Mouse (Mus musculus) lung, postnatal 0 days (tissue): Measurements from ENCODE around the gene Msi1. TPM values are rescaled to one million over a fixed set of nuclear protein-coding genes. Genes with fewer than 3 reads are reported as not detected.

ENCODE experiments used
- ATAC-seq: fragments of 200-750 bp; cut with Nextera tagmentation; 2 replicates; pipeline ENCODE4 v1.8.0; 2017; ENCODE audit warnings: moderate library complexity
- DNase-seq: peaks from one replicate; pipeline ENCODE4 v3.0.0-alpha.2; 2016; ENCODE audit warnings: low spot score
- H3K27ac ChIP-seq: fragments of 300-500 bp; sonication (generic); 2 replicates; pipeline ENCODE4 v1.5.1; 2014; ENCODE audit warnings: antibody characterized with exemption, mild to moderate bottlenecking, low read length, mixed read lengths
- H3K27me3 ChIP-seq: fragments of 300-500 bp; sonication (generic); replicated peaks from 2 replicates; pipeline ENCODE4 v1.6.1; 2014; ENCODE audit warnings: low read length, mixed read lengths; ENCODE audit not compliant: insufficient read depth
- H3K36me3 ChIP-seq: fragments of 300-500 bp; sonication (generic); 2 replicates; pipeline ENCODE4 v1.6.1; 2014; ENCODE audit warnings: low read length, mixed read lengths; ENCODE audit not compliant: insufficient read depth
- H3K4me1 ChIP-seq: fragments of 300-500 bp; sonication (generic); 2 replicates; pipeline ENCODE4 v1.6.1; 2014; ENCODE audit warnings: antibody characterized with exemption, low read depth, low read length, mixed read lengths; ENCODE audit not compliant: insufficient read depth
- H3K4me2 ChIP-seq: fragments of 300-500 bp; sonication (generic); replicated peaks from 2 replicates; pipeline ENCODE4 v1.6.1; 2014; ENCODE audit warnings: low read depth, mild to moderate bottlenecking, low read length, moderate library complexity, mixed read lengths
- H3K4me3 ChIP-seq: fragments of 300-500 bp; sonication (generic); 2 replicates; pipeline ENCODE4 v1.5.1; 2014; ENCODE audit warnings: low read depth, low read length
- H3K9ac ChIP-seq: fragments of 300-500 bp; sonication (generic); replicated peaks from 2 replicates; pipeline ENCODE4 v1.6.1; 2014; ENCODE audit warnings: low read depth, mild to moderate bottlenecking
- H3K9me3 ChIP-seq: fragments of 300-500 bp; sonication (generic); 2 replicates; pipeline ENCODE4 v1.6.1; 2016; ENCODE audit warnings: low read length, mixed read lengths
- CTCF ChIP-seq: IDR thresholded peaks from 2 replicates; pipeline ENCODE4 v1.5.1; 2016; ENCODE audit warnings: antibody characterized with exemption, mild to moderate bottlenecking
- EP300 ChIP-seq: IDR thresholded peaks from 2 replicates; pipeline ENCODE4 v1.6.1; 2016; ENCODE audit warnings: antibody characterized with exemption, mild to moderate bottlenecking, control low read depth
- WGBS: fragments of 180-500 bp; shearing (Covaris S2); extraction: QIAGEN DNeasy Blood & Tissue Kit; methylation state at CpG from one replicate; pipeline ENCODE4 v1.1.7; 2014; 5-methylcytosine and 5-hydroxymethylcytosine counted together
- polyA plus RNA-seq: library from polyadenylated mRNA; unstranded; fragments of >200 nt; fragmentation: Nextera tagmentation; extraction: Ambion mirVana; gene quantifications from 2 replicates; pipeline ENCODE4 v1.2.1, GENCODE M21; 2015

Msi1 gene
- polyA plus RNA-seq, 1 experiment from 2014 or later = 1.2 TPM

- Histone ChIP-seq H3K4me2 (no peak overlapping the region), H3K27me3 (no peaks in the 10 kb centered on the region), H3K27ac (no peak overlapping the region), H3K4me1 (peaks cover 3% of the 10 kb centered on the region; the same call in 1 of the 2 replicates), H3K4me3 (no peak overlapping the region), H3K9ac (no peak overlapping the region), H3K9me3 (no peaks in the 10 kb centered on the region), H3K36me3 (no peaks in the 10 kb centered on the region)
- TF ChIP-seq CTCF = no peak
- no peak for TF ChIP-seq EP300
- 69% methylated on average over 7 of the region's 7 CpGs for WGBS
- DNase-seq (no peak), ATAC-seq (no peak)
Observed at GRCm38 (mm10) chr5:115497033-115497432, 67.6 kb downstream of the Msi1 start.

DNA sequence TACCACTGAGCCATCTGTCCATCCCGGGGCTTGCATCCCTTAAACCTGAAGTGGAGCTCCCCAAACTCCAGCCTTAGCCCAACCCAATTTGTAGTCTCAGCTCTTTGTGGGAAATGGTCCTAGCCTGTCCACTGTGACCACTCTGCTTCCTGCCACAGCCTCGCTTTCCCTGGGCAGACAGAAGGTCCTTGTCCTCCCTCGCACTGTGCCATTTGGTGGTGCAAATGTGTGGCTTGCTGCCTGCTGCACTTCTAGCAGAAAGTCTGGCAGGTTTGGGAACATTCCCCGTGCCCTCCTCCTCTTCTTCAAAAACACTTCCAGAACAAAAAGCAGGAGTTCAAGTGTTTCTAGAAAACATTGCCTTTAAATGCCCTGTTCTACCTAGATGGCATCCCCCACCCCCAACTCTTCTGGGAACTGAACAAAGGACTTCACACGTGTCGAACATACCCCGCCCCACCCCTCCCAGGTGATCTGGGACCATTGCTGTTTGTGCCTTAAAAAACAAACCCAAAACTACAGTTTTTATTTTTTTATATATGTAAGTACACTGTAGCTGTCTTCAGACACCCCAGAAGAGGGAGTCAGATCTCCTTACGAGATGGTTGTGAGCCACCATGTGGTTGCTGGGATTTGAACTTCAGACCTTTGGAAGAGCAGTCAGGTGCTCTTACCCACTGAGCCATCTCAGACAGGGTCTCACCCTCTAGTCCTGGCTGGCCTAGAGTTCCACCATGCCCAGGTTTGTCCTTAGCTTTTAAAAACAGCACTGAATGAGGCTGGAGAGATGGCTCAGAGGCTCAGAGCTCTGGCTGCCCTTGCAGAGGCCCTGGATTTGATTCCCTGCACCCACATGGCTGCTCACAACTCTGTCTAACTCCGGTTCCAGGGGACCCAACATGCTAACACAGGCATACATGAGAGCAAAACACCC lies 69.2 kb downstream of the Msi1 start:
- WGBS = 40% methylated on average over 9 of the region's 9 CpGs
- Histone ChIP-seq H3K4me1 (no peaks in the 10 kb centered on the region; the same call in 1 of the 2 replicates), H3K27ac (0 out of 2 replicates have a peak overlapping the region, but pooled peaks have one; percentile 5), H3K9ac (no peak overlapping the region), H3K27me3 (no peaks in the 10 kb centered on the region), H3K4me3 (no peak overlapping the region), H3K4me2 (no peak overlapping the region), H3K36me3 (no peaks in the 10 kb centered on the region), H3K9me3 (no peaks in the 10 kb centered on the region)
- DNase-seq (no peak), ATAC-seq (no peak)
- TF ChIP-seq EP300 (no peak), CTCF (no peak)

- no peaks in the 10 kb centered on the region for H3K9me3 ChIP-seq
- no peak overlapping the region for H3K9ac ChIP-seq
- H3K36me3 ChIP-seq = no peaks in the 10 kb centered on the region
- no peak overlapping the region for H3K4me3 ChIP-seq
- H3K4me1 ChIP-seq = no peaks in the 10 kb centered on the region
- H3K27me3 ChIP-seq = no peaks in the 10 kb centered on the region
- H3K27ac ChIP-seq = no peak overlapping the region
- DNase-seq = peak; percentile 65
- TF ChIP-seq EP300 = no peak
- no peak for TF ChIP-seq CTCF
- 71% methylated on average over 12 of the region's 12 CpGs for WGBS
- H3K4me2 ChIP-seq = no peak overlapping the region
- ATAC-seq = peak; percentile 44; the same call in 1 of the 2 replicates
Observed at GRCm38 (mm10) chr5:115500383-115500935, 71.1 kb downstream of the Msi1 start.

DNA sequence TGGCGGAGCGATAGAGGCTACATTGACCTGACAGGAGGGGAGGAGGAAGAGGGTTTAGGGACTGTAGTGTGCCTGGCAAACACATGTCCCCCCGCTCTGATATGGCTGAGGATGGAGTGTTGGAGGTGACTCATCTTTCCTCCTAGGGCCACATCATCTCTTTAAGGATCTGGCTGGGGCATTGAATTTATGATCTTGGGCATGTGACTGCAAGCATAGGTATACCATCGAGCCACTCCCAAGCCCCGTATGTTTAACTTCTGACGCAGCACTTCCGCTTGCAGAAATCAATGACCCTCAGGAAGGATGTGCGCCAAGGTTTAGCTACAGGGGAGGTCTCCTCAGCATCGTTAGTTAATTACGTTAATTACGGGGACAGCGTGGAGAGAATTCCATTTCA lies 73.6 kb downstream of the Msi1 start:
- DNase-seq = no peak
- ATAC-seq = no peak
- H3K4me3 ChIP-seq = no peak overlapping the region
- H3K36me3 ChIP-seq = no peaks in the 10 kb centered on the region
- no peaks in the 10 kb centered on the region for H3K4me1 ChIP-seq
- H3K27me3 ChIP-seq = no peaks in the 10 kb centered on the region
- no peak for TF ChIP-seq CTCF
- TF ChIP-seq EP300 = no peak
- H3K9ac ChIP-seq = no peak overlapping the region
- H3K9me3 ChIP-seq = no peaks in the 10 kb centered on the region
- H3K27ac ChIP-seq = no peak overlapping the region
- no peak overlapping the region for H3K4me2 ChIP-seq
- 48% methylated on average over 12 of the region's 12 CpGs for WGBS

Other genes starting within 250 kb of the Msi1 start
- gene Cabp1, start 235.2 kb upstream of the Msi1 start, polyA plus RNA-seq = 0.90 and 1.1 TPM in 2 replicates
- gene Pop5, start 193.8 kb upstream of the Msi1 start, polyA plus RNA-seq = 77.6 and 78.8 TPM in 2 replicates
- 98.5 and 104 TPM in 2 replicates for gene Rnf10, start 156.7 kb upstream of the Msi1 start, polyA plus RNA-seq
- gene Coq5, start 149.9 kb upstream of the Msi1 start, polyA plus RNA-seq = 18.9 and 19.4 TPM in 2 replicates
- gene Dynll1, start 128.6 kb upstream of the Msi1 start, polyA plus RNA-seq = 1,317 and 1,524 TPM in 2 replicates
- gene Srsf9, start 102.4 kb upstream of the Msi1 start, polyA plus RNA-seq = 140 and 152 TPM in 2 replicates
- gene Gatc, start 88.4 kb upstream of the Msi1 start, polyA plus RNA-seq = 10.1 and 10.4 TPM in 2 replicates
- gene Triap1, start 88.4 kb upstream of the Msi1 start, polyA plus RNA-seq = 51.1 and 54.9 TPM in 2 replicates
- gene Cox6a1, start 80.6 kb upstream of the Msi1 start, polyA plus RNA-seq = 819 and 1,023 TPM in 2 replicates
- 70.5 and 71.7 TPM in 2 replicates for gene Pla2g1b, start 36.7 kb downstream of the Msi1 start, polyA plus RNA-seq
- gene Sirt4, start 55.1 kb downstream of the Msi1 start, polyA plus RNA-seq = 15.7 and 18.0 TPM in 2 replicates
- gene Pxn, start 77.1 kb downstream of the Msi1 start, polyA plus RNA-seq = 56.4 and 59.3 TPM in 2 replicates
- gene Rplp0, start 129.9 kb downstream of the Msi1 start, polyA plus RNA-seq = 937 and 987 TPM in 2 replicates
- 13.1 and 14.5 TPM in 2 replicates for gene Gcn1l1, start 135.7 kb downstream of the Msi1 start, polyA plus RNA-seq
- gene Rab35, start 202.3 kb downstream of the Msi1 start, polyA plus RNA-seq = 19.5 and 20.1 TPM in 2 replicates